Mouse (Mus musculus): ENCODE data around the gene Oosp3. TPM values are rescaled to one million over a fixed set of nuclear protein-coding genes. Genes with fewer than 3 reads are reported as not detected.

Oosp3 gene
- polyA plus RNA-seq, 1 experiment from 2014 or later = not detected

DNA sequence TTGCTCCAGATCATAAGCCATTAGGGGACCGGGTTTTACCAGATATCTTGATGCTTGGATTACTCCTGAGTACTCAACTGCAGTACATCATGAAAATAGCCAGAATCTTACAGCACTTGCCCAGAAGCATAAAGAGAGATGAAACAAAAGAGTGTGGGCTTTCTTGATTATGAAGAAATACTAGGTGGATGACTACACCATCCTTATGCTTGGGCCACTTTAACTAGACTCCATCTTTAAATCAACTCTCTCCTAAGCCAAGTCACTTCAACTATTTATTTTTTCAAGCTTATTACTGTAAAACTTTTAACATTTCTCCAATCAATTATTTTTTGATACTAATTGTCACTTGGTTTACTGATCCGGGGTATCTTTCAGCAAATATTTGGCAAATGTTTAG, 27.0 kb downstream of the Oosp3 start:
- Histone ChIP-seq H3K9me3 (ENCODE audit: control insufficient read depth, low read length) (no peaks in the 10 kb centered on the region), H3K9ac (replicated peaks; ENCODE audit: low read depth, low read length) (no peak overlapping the region), H3K36me3 (ENCODE audit: control insufficient read depth, insufficient read depth) (no peaks in the 10 kb centered on the region), H3K4me2 (ENCODE audit: low read length) (no peak overlapping the region), H3K27ac (ENCODE audit: low read length) (no peak overlapping the region), H3K4me1 (replicated peaks; ENCODE audit: control insufficient read depth, insufficient read depth, low read length) (no peaks in the 10 kb centered on the region), H3K27me3 (replicated peaks; ENCODE audit: control insufficient read depth, insufficient read depth, low read length) (no peaks in the 10 kb centered on the region), H3K4me3 (replicated peaks; ENCODE audit: low read length) (no peak overlapping the region)
- WGBS = 87% methylated on average over 2 of the region's 2 CpGs
- no peak for ATAC-seq

DNA sequence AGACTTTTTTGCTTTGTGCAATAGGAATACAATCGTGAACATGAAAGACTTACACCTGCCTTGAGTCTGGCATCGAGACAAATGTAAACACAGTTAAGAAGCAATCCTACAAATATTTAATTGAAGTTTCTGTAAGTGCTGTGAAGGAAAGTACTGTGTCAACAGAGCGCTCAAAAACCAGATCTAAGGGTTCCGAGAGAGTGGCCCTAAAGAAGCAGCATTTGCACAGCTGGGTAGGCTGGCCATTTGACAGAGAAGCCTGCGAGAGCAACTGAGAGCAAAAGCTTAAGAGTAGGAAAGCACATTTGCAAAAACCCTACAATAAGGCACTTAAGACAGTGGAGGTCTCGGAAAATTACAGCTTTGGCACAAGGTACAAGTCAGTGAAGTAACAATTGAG, 27.4 kb downstream of the Oosp3 start:
- WGBS = 85% methylated on average over 6 of the region's 6 CpGs
- H3K4me1 ChIP-seq (replicated peaks; ENCODE audit: control insufficient read depth, insufficient read depth, low read length) = no peaks in the 10 kb centered on the region
- H3K27me3 ChIP-seq (replicated peaks; ENCODE audit: control insufficient read depth, insufficient read depth, low read length) = no peaks in the 10 kb centered on the region
- H3K9ac ChIP-seq (replicated peaks; ENCODE audit: low read depth, low read length) = no peak overlapping the region
- no peak for ATAC-seq
- H3K27ac ChIP-seq (ENCODE audit: low read length) = no peak overlapping the region
- no peaks in the 10 kb centered on the region for H3K36me3 ChIP-seq (ENCODE audit: control insufficient read depth, insufficient read depth)
- no peak overlapping the region for H3K4me3 ChIP-seq (replicated peaks; ENCODE audit: low read length)
- H3K9me3 ChIP-seq (ENCODE audit: control insufficient read depth, low read length) = no peaks in the 10 kb centered on the region
- H3K4me2 ChIP-seq (ENCODE audit: low read length) = no peak overlapping the region

DNA sequence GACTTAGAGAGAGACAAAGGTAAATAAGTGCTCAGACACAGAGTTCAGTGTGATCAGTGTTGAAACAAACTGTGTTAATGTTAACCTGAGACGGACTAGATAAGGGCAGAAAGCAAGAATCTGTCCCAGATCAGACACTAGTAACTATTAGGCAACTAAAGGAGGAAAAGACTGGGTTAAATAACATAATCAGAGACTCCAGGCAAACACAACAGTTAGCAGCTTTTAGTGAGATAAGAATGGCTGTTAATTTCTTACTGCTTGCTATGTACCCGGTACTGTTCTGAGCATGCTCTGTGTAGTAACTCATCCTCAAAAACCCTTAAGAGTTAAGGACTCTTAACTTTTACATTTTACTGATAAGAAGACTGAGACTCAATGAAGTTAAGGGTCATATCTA, 29.1 kb downstream of the Oosp3 start:
- Histone ChIP-seq H3K4me1 (replicated peaks; ENCODE audit: control insufficient read depth, insufficient read depth, low read length) (no peaks in the 10 kb centered on the region), H3K27me3 (replicated peaks; ENCODE audit: control insufficient read depth, insufficient read depth, low read length) (no peaks in the 10 kb centered on the region), H3K36me3 (ENCODE audit: control insufficient read depth, insufficient read depth) (no peaks in the 10 kb centered on the region), H3K27ac (ENCODE audit: low read length) (no peak overlapping the region), H3K4me3 (replicated peaks; ENCODE audit: low read length) (no peak overlapping the region), H3K4me2 (ENCODE audit: low read length) (no peak overlapping the region), H3K9ac (replicated peaks; ENCODE audit: low read depth, low read length) (no peak overlapping the region), H3K9me3 (ENCODE audit: control insufficient read depth, low read length) (no peaks in the 10 kb centered on the region)
- no peak for ATAC-seq
- 84% methylated on average over 2 of the region's 2 CpGs for WGBS

DNA sequence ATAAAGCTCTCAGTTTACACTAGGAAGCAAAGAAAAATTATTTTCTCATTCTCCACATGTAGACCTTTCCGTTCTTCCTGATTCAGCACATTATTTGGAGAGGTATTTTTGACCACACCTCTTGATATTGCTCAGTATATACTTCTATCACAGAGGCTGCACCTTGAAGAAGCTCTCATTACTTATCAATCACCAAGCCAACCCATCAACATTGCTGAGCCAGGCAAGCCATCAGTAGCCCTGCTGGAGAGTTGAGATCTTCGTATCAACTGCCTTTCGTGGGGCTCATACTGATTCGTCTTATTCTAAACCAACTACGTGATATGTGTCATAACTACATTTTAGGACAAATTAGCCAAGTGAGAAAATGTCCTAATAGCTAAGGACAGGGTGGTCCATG, 30.4 kb downstream of the Oosp3 start:
- H3K27ac ChIP-seq (ENCODE audit: low read length) = no peak overlapping the region
- no peaks in the 10 kb centered on the region for H3K4me1 ChIP-seq (replicated peaks; ENCODE audit: control insufficient read depth, insufficient read depth, low read length)
- no peak overlapping the region for H3K4me3 ChIP-seq (replicated peaks; ENCODE audit: low read length)
- H3K36me3 ChIP-seq (ENCODE audit: control insufficient read depth, insufficient read depth) = no peaks in the 10 kb centered on the region
- no peak for ATAC-seq
- H3K9me3 ChIP-seq (ENCODE audit: control insufficient read depth, low read length) = no peaks in the 10 kb centered on the region
- 93% methylated on average over 5 of the region's 5 CpGs for WGBS
- no peak overlapping the region for H3K4me2 ChIP-seq (ENCODE audit: low read length)
- no peak overlapping the region for H3K9ac ChIP-seq (replicated peaks; ENCODE audit: low read depth, low read length)
- H3K27me3 ChIP-seq (replicated peaks; ENCODE audit: control insufficient read depth, insufficient read depth, low read length) = no peaks in the 10 kb centered on the region

DNA sequence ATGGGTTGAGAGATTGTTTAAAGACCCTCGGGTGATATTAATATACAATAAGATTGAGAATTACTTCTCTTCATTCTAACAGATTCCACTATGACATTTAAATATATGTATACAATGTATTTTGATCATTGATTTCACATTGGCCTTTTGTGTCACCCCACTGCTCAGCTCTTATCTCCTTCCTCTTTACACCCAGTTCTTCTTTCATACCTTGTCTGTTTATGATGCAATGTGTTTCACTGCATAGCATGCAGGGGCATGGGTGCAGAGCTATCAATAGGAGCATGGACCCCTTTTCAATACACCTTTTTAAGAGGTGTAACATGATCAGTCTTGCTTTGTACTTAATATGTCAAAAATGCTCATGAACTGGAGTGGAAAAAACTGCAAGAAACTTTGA, 33.4 kb downstream of the Oosp3 start:
- Histone ChIP-seq H3K4me1 (replicated peaks; ENCODE audit: control insufficient read depth, insufficient read depth, low read length) (no peaks in the 10 kb centered on the region), H3K9ac (replicated peaks; ENCODE audit: low read depth, low read length) (no peak overlapping the region), H3K9me3 (ENCODE audit: control insufficient read depth, low read length) (no peaks in the 10 kb centered on the region), H3K4me2 (ENCODE audit: low read length) (no peak overlapping the region), H3K4me3 (replicated peaks; ENCODE audit: low read length) (no peak overlapping the region), H3K36me3 (ENCODE audit: control insufficient read depth, insufficient read depth) (no peaks in the 10 kb centered on the region), H3K27ac (ENCODE audit: low read length) (no peak overlapping the region), H3K27me3 (replicated peaks; ENCODE audit: control insufficient read depth, insufficient read depth, low read length) (no peaks in the 10 kb centered on the region)
- no peak for ATAC-seq
- 78% methylated on average over 1 of the region's 1 CpGs for WGBS

DNA sequence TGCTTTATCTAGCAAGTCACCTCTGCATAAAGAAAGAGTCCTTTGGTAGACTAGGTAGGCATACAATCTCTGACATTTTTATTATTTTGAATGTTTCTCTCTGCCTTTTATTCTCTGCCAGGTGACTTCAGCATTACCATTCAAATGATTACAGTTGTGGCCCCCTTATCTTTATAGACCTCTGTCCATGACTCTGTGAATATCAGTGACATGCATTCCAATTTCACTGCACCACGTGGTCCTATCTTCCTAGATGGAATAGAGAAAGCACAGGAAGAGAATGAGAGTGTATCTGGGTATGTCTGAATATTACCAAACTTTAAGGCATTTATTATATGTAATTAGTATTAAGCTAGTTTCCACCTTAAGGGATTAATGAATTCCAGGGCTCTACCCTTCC, 39.6 kb downstream of the Oosp3 start:
- ATAC-seq = no peak
- Histone ChIP-seq H3K27me3 (replicated peaks; ENCODE audit: control insufficient read depth, insufficient read depth, low read length) (no peaks in the 10 kb centered on the region), H3K9me3 (ENCODE audit: control insufficient read depth, low read length) (no peaks in the 10 kb centered on the region), H3K27ac (ENCODE audit: low read length) (no peak overlapping the region), H3K36me3 (ENCODE audit: control insufficient read depth, insufficient read depth) (no peaks in the 10 kb centered on the region), H3K4me1 (replicated peaks; ENCODE audit: control insufficient read depth, insufficient read depth, low read length) (no peaks in the 10 kb centered on the region), H3K9ac (replicated peaks; ENCODE audit: low read depth, low read length) (no peak overlapping the region), H3K4me2 (ENCODE audit: low read length) (no peak overlapping the region), H3K4me3 (replicated peaks; ENCODE audit: low read length) (no peak overlapping the region)
- 57% methylated on average over 1 of the region's 1 CpGs for WGBS

DNA sequence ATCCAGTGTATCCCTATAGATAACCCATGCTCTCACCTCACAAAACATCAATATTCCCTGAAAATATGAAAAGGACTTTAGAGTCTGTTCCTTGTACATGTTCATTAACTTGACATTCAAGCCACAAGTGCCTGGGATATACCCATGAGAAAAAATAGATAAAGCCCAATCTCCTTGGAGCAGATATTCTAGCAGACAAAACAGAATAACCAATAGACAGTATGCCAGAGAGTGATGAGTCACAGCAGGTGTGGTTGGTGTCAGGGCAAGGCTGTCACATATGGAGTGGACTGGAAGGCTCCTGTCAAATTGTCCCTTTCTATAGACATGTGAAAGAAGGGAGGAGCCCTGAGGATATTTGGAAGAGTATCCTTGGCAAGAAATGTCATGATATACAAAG, 48.8 kb downstream of the Oosp3 start:
- no peaks in the 10 kb centered on the region for H3K36me3 ChIP-seq (ENCODE audit: control insufficient read depth, insufficient read depth)
- H3K4me2 ChIP-seq (ENCODE audit: low read length) = no peak overlapping the region
- no peaks in the 10 kb centered on the region for H3K4me1 ChIP-seq (replicated peaks; ENCODE audit: control insufficient read depth, insufficient read depth, low read length)
- H3K4me3 ChIP-seq (replicated peaks; ENCODE audit: low read length) = no peak overlapping the region
- no peaks in the 10 kb centered on the region for H3K9me3 ChIP-seq (ENCODE audit: control insufficient read depth, low read length)
- no peak overlapping the region for H3K9ac ChIP-seq (replicated peaks; ENCODE audit: low read depth, low read length)
- H3K27ac ChIP-seq (ENCODE audit: low read length) = no peak overlapping the region
- ATAC-seq = no peak
- no peaks in the 10 kb centered on the region for H3K27me3 ChIP-seq (replicated peaks; ENCODE audit: control insufficient read depth, insufficient read depth, low read length)

DNA sequence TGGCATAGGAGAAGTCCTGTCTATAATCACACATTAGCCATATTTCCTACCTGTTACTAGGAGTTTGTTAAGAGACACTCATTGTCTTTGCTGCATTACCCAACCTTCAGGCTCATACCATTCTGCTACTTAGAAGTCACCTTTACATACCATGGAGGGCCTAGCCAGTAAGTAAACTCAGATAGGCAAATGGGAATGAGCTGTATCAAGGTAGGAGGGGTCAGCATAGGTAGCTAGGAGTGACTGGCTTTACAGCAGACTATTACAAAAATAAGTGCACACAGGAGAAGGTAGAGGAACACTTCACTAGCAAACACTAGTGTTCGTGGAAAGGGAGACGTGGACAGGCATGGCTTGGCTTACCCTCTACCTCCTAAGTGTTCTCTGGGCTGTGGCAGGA, 50.4 kb downstream of the Oosp3 start, which contains the start of gene Gif:
TSS of gene Gif (plus strand) at position 257 of the 400 bp plus-strand sequence.
- ATAC-seq = no peak
- no peaks in the 10 kb centered on the region for H3K36me3 ChIP-seq (ENCODE audit: control insufficient read depth, insufficient read depth)
- no peaks in the 10 kb centered on the region for H3K27me3 ChIP-seq (replicated peaks; ENCODE audit: control insufficient read depth, insufficient read depth, low read length)
- H3K4me3 ChIP-seq (replicated peaks; ENCODE audit: low read length) = no peak within 1 kb of the TSS
- H3K9ac ChIP-seq (replicated peaks; ENCODE audit: low read depth, low read length) = no peak within 1 kb of the TSS
- H3K9me3 ChIP-seq (ENCODE audit: control insufficient read depth, low read length) = no peaks in the 10 kb centered on the region
- no peak within 1 kb of the TSS for H3K4me2 ChIP-seq (ENCODE audit: low read length)
- H3K27ac ChIP-seq (ENCODE audit: low read length) = no peak within 1 kb of the TSS
- WGBS = 81% methylated on average over 2 of the region's 2 CpGs
- H3K4me1 ChIP-seq (replicated peaks; ENCODE audit: control insufficient read depth, insufficient read depth, low read length) = no peaks in the 10 kb centered on the region

Other genes with a start within 250 kb of the Oosp3 start
- 1.5 and 2.1 TPM in 2 replicates for gene Ms4a6c, start 227.7 kb upstream of the Oosp3 start, polyA plus RNA-seq (2015; fragmentation: Nextera tagmentation; extraction: Ambion mirVana)
- gene Gm8369, start 211.1 kb upstream of the Oosp3 start, polyA plus RNA-seq (2015; fragmentation: Nextera tagmentation; extraction: Ambion mirVana) = not detected in 2 replicates
- gene Ms4a6b, start 180.5 kb upstream of the Oosp3 start, polyA plus RNA-seq (2015; fragmentation: Nextera tagmentation; extraction: Ambion mirVana) = 1.5 and 2.7 TPM in 2 replicates
- gene Ms4a4d, start 160.3 kb upstream of the Oosp3 start, polyA plus RNA-seq (2015; fragmentation: Nextera tagmentation; extraction: Ambion mirVana) = not detected in 2 replicates
- 1.4 and 1.9 TPM in 2 replicates for gene Ms4a6d, start 92.2 kb upstream of the Oosp3 start, polyA plus RNA-seq (2015; fragmentation: Nextera tagmentation; extraction: Ambion mirVana)
- gene Ms4a2, start 73.3 kb upstream of the Oosp3 start, polyA plus RNA-seq (2015; fragmentation: Nextera tagmentation; extraction: Ambion mirVana) = 0.14 TPM in 1 of 2 replicates, not detected in the other
- not detected in 2 replicates for gene Ms4a3, start 56.2 kb upstream of the Oosp3 start, polyA plus RNA-seq (2015; fragmentation: Nextera tagmentation; extraction: Ambion mirVana)
- not detected in 2 replicates for gene Oosp2, start 36.5 kb upstream of the Oosp3 start, polyA plus RNA-seq (2015; fragmentation: Nextera tagmentation; extraction: Ambion mirVana)
- gene Oosp1, start 5.9 kb upstream of the Oosp3 start, polyA plus RNA-seq (2015; fragmentation: Nextera tagmentation; extraction: Ambion mirVana) = not detected in 2 replicates
- not detected in 2 replicates for gene Gif, start 50.5 kb downstream of the Oosp3 start, polyA plus RNA-seq (2015; fragmentation: Nextera tagmentation; extraction: Ambion mirVana)
- 39.7 and 42.4 TPM in 2 replicates for gene Mrpl16, start 73.3 kb downstream of the Oosp3 start, polyA plus RNA-seq (2015; fragmentation: Nextera tagmentation; extraction: Ambion mirVana)
- gene Stx3, start 122.3 kb downstream of the Oosp3 start, polyA plus RNA-seq (2015; fragmentation: Nextera tagmentation; extraction: Ambion mirVana) = 10.5 and 14.9 TPM in 2 replicates
- not detected in 2 replicates for gene Olfr1417, start 142.2 kb downstream of the Oosp3 start, polyA plus RNA-seq (2015; fragmentation: Nextera tagmentation; extraction: Ambion mirVana)
- gene Olfr1418, start 164.0 kb downstream of the Oosp3 start, polyA plus RNA-seq (2015; fragmentation: Nextera tagmentation; extraction: Ambion mirVana) = not detected in 2 replicates
- gene Olfr1419, start 178.1 kb downstream of the Oosp3 start, polyA plus RNA-seq (2015; fragmentation: Nextera tagmentation; extraction: Ambion mirVana) = not detected in 2 replicates
- gene Olfr1420, start 189.5 kb downstream of the Oosp3 start, polyA plus RNA-seq (2015; fragmentation: Nextera tagmentation; extraction: Ambion mirVana) = not detected in 2 replicates
- 20.2 and 20.3 TPM in 2 replicates for gene Patl1, start 215.3 kb downstream of the Oosp3 start, polyA plus RNA-seq (2015; fragmentation: Nextera tagmentation; extraction: Ambion mirVana)

Data from forebrain, embryonic 16.5 days (tissue).